Mouse (Mus musculus): ENCODE data around the gene Fcer2a.

The Fcer2a gene

GRCm38 (mm10) chr8:3694121-3694520, at the start of gene Fcer2a:
Fcer2a (minus strand) TSS chr8:3694175.
- DNase-seq (ENCODE audit: low read depth), result no peak

DNA sequence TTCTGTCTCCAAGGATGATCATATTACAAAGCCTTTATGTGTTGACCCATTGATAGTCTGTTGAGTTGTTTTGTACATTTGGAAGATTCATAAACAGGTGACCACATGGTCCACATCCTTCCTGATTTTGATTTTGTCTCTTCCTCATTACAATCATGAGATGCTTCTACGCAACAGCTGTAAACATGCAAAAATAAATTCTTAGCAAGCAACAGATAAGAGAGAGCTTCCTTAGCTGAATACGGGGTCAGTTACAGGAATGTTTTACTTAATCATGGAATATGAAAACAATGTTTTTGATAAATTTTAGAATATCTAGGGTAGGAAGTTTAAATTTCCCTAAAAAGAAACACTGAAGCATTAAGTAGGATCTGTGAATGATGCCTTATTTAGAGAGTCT, 43.0 kb upstream of the Fcer2a start:
- DNase-seq (ENCODE audit: low read depth), result no peak

DNA sequence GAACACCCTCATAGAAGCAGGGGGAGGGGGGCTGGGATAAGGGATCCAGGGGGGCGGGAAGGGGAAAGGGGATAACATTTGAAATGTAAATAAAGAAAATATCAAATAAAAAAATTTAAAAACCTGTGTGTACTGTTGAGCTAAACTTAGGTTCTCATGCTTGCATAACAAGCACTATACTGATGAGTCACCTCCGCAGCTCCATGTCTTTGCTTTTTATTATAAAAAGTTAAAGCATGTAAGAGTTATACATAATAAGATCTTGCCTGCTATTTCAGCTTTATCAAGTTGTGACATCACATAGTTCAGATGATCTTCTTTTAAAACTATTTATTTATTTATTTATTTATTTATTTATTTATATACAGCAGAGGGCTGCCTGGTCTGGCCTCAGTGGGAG, 41.6 kb upstream of the Fcer2a start:
- no peak for DNase-seq (ENCODE audit: low read depth)

- DNase-seq (ENCODE audit: low read depth), result no peak
These were observed 40.1 kb upstream of the Fcer2a start for GRCm38 (mm10) chr8:3734084-3734483.

GRCm38 (mm10) chr8:3721041-3721440, 27.1 kb upstream of the Fcer2a start:
- no peak for DNase-seq (ENCODE audit: low read depth)

DNA sequence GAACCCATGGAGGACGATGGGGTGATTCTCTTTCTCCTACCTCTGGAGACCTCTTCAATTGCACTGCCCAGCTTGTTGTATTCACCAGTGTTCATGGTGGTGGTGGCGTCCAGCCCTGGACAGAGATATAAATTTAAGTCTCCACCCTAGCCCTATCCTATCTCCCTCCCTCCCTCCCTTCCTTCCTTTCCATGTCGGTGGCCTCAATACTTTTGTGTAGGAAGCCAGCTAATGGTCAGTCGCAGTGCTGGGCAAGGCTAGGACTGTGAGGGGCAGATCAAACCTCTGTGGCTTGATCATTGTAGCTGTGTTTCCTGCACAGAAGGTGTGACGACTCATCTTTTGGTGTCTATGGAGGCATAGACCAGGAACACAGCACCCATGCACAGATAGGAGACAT, 26.6 kb upstream of the Fcer2a start, which contains the start of gene Clec4g:
Gene Clec4g, minus strand, starts transcription at position 101 of the 400 bp plus-strand sequence.
- no peak for DNase-seq (ENCODE audit: low read depth)

GRCm38 (mm10) chr8:3718559-3718958, 24.6 kb upstream of the Fcer2a start:
- peak; percentile 72 for DNase-seq (ENCODE audit: low read depth)

GRCm38 (mm10) chr8:3717321-3717954, 23.5 kb upstream of the Fcer2a start:
- no peak for DNase-seq (ENCODE audit: low read depth)

GRCm38 (mm10) chr8:3711646-3712045, 17.7 kb upstream of the Fcer2a start:
- peak; percentile 43 for DNase-seq (ENCODE audit: low read depth)

DNA sequence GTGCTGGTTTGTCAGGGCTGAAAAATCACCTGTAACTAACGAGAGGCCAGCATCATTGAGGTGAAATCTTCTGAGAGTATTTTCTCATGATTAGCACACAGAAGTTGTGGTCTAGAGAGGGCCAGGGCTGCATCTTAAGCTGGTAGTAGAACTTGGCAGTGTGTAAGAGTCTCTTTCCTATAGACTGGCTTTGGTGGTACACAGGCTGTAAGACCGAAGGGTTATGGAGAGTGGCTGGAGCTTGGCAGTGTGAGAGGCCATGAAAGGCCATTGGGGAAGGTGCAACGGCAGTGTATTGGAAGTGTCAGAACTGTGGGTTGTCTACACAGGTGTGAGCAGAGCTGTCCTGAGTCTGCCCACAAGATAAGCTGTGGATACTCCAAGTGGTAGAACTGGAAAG, 16.3 kb upstream of the Fcer2a start:
- DNase-seq (ENCODE audit: low read depth), result no peak

- DNase-seq (ENCODE audit: low read depth), result no peak
These were observed 13.6 kb upstream of the Fcer2a start for GRCm38 (mm10) chr8:3707611-3708010.

- no peak for DNase-seq (ENCODE audit: low read depth)
These were observed 11.7 kb upstream of the Fcer2a start for GRCm38 (mm10) chr8:3705711-3706110.

- no peak for DNase-seq (ENCODE audit: low read depth)
These were observed 7.5 kb upstream of the Fcer2a start for GRCm38 (mm10) chr8:3701491-3701890.

- DNase-seq (ENCODE audit: low read depth), result no peak
These were observed 3.2 kb downstream of the Fcer2a start for GRCm38 (mm10) chr8:3690774-3691173.

GRCm38 (mm10) chr8:3687537-3687936, 6.4 kb downstream of the Fcer2a start:
- no peak for DNase-seq (ENCODE audit: low read depth)

DNA sequence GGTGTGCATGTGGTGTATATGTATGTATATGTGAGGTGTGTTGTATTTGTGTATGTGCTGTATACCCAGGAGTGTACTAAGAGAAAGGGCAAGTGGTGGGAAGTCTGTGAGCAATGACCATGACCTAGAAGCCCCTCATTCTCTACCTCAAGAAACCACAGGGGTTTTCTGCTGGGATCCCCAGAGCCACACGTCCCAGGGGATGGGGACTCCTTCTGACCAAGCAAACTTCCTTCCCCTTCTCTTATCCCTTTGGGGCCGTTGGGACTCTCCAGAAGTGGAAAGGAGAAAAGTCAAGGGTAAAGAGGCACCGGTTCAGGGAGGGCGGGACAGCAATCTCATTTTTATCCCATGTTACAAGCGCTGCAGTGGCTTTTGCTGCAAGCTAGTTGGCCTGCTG, 8.6 kb downstream of the Fcer2a start:
- no peak for DNase-seq (ENCODE audit: low read depth)

DNA sequence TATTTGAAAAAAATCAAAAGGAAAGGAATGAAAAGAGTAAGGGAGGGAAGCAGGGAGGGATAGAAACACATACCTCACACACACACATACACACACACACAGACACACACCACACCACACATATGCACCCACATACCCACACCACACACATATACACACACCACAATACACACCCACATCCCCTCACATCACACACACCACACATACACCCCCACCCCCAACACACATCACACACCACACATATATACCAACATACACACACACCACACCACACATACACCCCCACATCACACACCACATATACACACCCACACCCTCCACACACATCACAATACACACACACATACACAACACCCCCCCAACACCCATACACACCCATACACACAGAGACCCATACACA, 9.4 kb downstream of the Fcer2a start:
- no peak for DNase-seq (ENCODE audit: low read depth)

DNA sequence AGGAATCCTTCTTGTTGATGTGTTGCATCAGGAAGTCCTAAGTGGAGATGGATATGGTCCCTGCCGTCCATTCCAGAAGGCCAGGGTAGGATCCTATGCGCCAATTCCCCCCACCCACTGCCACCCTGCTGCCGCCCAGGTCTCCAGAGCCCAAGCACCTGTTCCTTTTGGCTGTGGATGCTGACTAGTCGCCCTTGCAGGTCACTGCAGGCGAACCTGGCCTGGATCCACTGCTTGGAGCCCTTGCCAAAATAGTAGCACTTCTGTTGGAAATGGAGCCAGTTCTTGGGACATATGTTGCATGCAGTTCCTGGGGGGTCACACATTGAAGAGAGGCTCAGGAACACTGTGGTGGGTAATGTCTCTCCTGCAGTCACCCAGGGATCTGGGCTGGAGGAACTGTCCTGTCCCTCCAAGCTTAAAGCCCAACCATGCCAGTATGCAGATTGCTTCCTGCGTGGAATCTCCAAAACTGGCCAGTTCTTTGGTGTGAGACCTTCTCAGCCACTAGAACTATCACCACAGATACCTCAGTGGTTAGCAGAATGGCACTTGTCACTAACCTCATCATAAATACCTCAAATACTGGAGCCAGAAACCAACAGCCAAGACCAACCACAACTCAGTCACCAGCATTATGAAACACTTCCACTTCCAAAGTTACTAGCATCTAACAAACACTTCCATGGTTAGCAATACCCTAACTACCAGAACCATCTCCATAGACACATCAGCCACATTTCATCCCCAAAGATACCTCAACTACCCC, 10.4 kb downstream of the Fcer2a start:
- DNase-seq (ENCODE audit: low read depth), result no peak

DNA sequence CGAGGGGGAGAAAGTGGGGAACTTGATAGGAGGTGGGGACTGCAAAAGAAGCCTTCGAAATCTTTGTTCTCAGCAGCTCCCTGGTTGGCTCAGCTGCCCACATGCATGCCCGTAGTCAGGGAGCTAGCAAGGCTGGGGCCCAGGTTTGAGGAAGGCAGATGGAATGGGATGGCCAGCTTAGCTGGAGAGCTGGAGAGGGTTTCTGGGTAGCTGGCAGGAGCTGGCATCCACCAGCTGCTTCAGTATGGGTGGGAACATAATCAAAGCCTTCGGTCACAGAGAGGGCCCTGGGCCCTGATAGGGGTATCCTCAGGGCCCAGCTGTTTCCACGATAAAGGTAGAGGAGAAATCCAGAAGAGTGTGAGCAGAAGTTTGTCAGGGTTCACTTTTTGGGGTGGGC, 11.5 kb downstream of the Fcer2a start:
- DNase-seq (ENCODE audit: low read depth), result no peak

DNA sequence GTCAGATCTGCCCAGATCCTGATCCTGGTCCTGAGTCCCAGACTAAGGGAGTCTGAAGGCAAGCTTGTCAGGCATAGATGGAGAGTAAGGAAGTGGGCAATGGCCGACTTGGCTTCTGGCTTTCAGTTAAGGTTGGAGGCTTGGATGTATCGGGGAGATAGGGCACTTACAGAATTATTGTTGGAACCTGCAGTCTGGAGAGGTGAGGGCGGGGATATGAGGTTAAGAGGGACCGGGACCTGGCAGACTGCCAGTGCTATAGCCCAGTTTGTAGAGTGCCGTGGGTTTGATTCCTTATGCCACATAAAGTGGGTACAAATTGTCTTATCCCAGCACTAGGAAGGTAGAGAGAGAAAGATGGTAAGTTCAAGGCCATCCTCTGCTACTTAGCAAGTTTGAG, 14.3 kb downstream of the Fcer2a start:
- DNase-seq (ENCODE audit: low read depth), result no peak

DNA sequence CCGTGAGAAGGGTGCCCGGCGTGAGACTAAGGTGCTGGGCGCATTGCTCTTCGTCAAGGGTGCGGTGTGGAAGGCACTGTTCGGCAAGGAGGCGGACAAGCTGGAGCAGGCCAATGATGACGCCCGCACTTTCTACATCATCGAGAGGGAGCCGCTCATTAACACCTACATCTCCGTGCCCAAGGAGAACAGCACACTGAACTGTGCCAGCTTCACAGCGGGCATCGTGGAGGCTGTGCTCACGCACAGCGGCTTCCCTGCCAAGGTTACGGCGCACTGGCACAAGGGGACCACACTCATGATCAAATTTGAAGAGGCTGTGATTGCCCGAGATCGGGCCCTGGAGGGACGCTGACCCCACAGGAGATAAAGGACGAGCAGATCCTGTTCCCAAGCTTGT, 14.7 kb downstream of the Fcer2a start:
- DNase-seq (ENCODE audit: low read depth), result no peak

- no peak for DNase-seq (ENCODE audit: low read depth)
These were observed 15.1 kb downstream of the Fcer2a start for GRCm38 (mm10) chr8:3678831-3679230.

GRCm38 (mm10) chr8:3676993-3677579, 16.9 kb downstream of the Fcer2a start:
- DNase-seq (ENCODE audit: low read depth), result no peak

Data from naive thymus-derived CD4-positive, alpha-beta T cell, adult 2 months (primary cell).